Mouse (Mus musculus) spleen, adult 2 months (tissue): Measurements from ENCODE around the gene Klkb1.

ENCODE experiments used
- CTCF ChIP-seq: fragments of 200-500 bp; IDR thresholded peaks from 2 replicates; pipeline ENCODE4 v1.5.1; 2011; ENCODE audit warnings: mild to moderate bottlenecking, inconsistent platforms; ENCODE audit not compliant: insufficient read depth, insufficient read length, insufficient replicate concordance; ENCODE audit errors: extremely low read depth
- POLR2A ChIP-seq: fragments of 200-500 bp; IDR thresholded peaks from 2 replicates; pipeline ENCODE4 v1.6.1; 2011; ENCODE audit warnings: low read depth, low read length, inconsistent platforms

DNA sequence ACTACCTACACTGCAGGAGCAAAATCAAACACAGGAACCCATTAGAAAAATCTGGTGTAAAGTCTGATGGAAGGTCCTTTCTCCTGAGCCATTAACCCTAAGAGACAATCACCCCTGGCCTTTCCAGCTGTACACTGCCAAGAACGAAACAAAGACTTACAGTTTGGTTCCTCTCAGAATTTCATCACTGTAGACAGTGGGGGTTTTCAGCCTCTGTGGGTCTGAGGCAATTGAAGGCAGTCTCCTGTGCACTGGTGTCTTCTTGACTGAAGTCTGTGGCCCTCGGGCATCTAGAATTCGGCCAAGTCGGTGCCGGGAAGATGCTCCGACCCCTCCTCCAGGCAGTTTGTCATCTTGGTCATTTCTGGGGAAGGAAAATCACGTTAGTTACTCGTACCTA, 49.6 kb upstream of the Klkb1 start:
- TF ChIP-seq CTCF (no peak), POLR2A (no peak)
